Mouse (Mus musculus): ENCODE measurements around the gene Samd11. TPM values are rescaled to one million over a fixed set of nuclear protein-coding genes. Genes with fewer than 3 reads are reported as not detected.

Gene Samd11
- polyA plus RNA-seq, 1 experiment, result 3.8 TPM

GRCm38 (mm10) chr4:156216196-156216595 is 39.3 kb downstream of the Samd11 start:
- no peak for DNase-seq (ENCODE audit: extremely low spot score in 1 of 2, low spot score in 1 of 2)

GRCm38 (mm10) chr4:156215649-156216048 is 39.8 kb downstream of the Samd11 start, which contains the start of gene Perm1:
Perm1 (plus strand) TSS chr4:156215868.
- DNase-seq (ENCODE audit: extremely low spot score in 1 of 2, low spot score in 1 of 2), result no peak

GRCm38 (mm10) chr4:156213134-156213533 is 42.3 kb downstream of the Samd11 start:
- DNase-seq (ENCODE audit: extremely low spot score in 1 of 2, low spot score in 1 of 2), result no peak

GRCm38 (mm10) chr4:156209963-156210635 is 45.4 kb downstream of the Samd11 start:
- DNase-seq (ENCODE audit: extremely low spot score in 1 of 2, low spot score in 1 of 2), result no peak

GRCm38 (mm10) chr4:156208872-156209271 is 46.6 kb downstream of the Samd11 start:
- no peak for DNase-seq (ENCODE audit: extremely low spot score in 1 of 2, low spot score in 1 of 2)

- DNase-seq (ENCODE audit: extremely low spot score in 1 of 2, low spot score in 1 of 2), result no peak
Observed at GRCm38 (mm10) chr4:156203413-156204131, 51.9 kb downstream of the Samd11 start.

GRCm38 (mm10) chr4:156203001-156203412 is 52.5 kb downstream of the Samd11 start, which contains the start of gene AW011738:
AW011738 (plus strand) TSS chr4:156203304.
- peak in 1 of 2 experiments; percentile 61 for DNase-seq (ENCODE audit: extremely low spot score in 1 of 2, low spot score in 1 of 2)

GRCm38 (mm10) chr4:156202462-156202893 is 53.0 kb downstream of the Samd11 start:
- DNase-seq (ENCODE audit: extremely low spot score in 1 of 2, low spot score in 1 of 2), result no peak

- DNase-seq (ENCODE audit: extremely low spot score in 1 of 2, low spot score in 1 of 2), result no peak
Observed at GRCm38 (mm10) chr4:156200623-156201475, 54.6 kb downstream of the Samd11 start, which contains the start of gene Isg15. Isg15 (minus strand) TSS chr4:156200818.

- DNase-seq (ENCODE audit: extremely low spot score in 1 of 2, low spot score in 1 of 2), result peak; percentile 74 to 75
Observed at GRCm38 (mm10) chr4:156197829-156198205, 57.6 kb downstream of the Samd11 start.

- no peak for DNase-seq (ENCODE audit: extremely low spot score in 1 of 2, low spot score in 1 of 2)
Observed at GRCm38 (mm10) chr4:156197131-156197828, 58.2 kb downstream of the Samd11 start, which contains the start of gene Agrn. Agrn (minus strand) TSS chr4:156197488.

Other genes starting within 250 kb of the Samd11 start
- gene Tnfrsf4, start 241.8 kb downstream of the Samd11 start, polyA plus RNA-seq (2012; rRNA removed), result 3.6 and 5.9 TPM in 2 replicates
- gene Tnfrsf18, start 229.5 kb downstream of the Samd11 start, polyA plus RNA-seq (2012; rRNA removed), result 0.22 and 0.27 TPM in 2 replicates
- 0.04 and 0.06 TPM in 2 replicates for gene Ttll10, start 196.2 kb downstream of the Samd11 start, polyA plus RNA-seq (2012; rRNA removed)
- gene 9430015G10Rik, start 145.7 kb downstream of the Samd11 start, polyA plus RNA-seq (2012; rRNA removed), result 34.8 and 38.7 TPM in 2 replicates
- gene Rnf223, start 125.1 kb downstream of the Samd11 start, polyA plus RNA-seq (2012; rRNA removed), result 1.5 and 2.5 TPM in 2 replicates
- 198 and 200 TPM in 2 replicates for gene Agrn, start 58.2 kb downstream of the Samd11 start, polyA plus RNA-seq (2012; rRNA removed)
- 8.9 and 10.4 TPM in 2 replicates for gene Isg15, start 54.8 kb downstream of the Samd11 start, polyA plus RNA-seq (2012; rRNA removed)
- gene AW011738, start 52.4 kb downstream of the Samd11 start, polyA plus RNA-seq (2012; rRNA removed), result 5.2 and 5.4 TPM in 2 replicates
- 0.92 and 0.96 TPM in 2 replicates for gene Perm1, start 39.8 kb downstream of the Samd11 start, polyA plus RNA-seq (2012; rRNA removed)
- 79.0 and 85.8 TPM in 2 replicates for gene Plekhn1, start 20.8 kb downstream of the Samd11 start, polyA plus RNA-seq (2012; rRNA removed)
- 93.4 and 96.7 TPM in 2 replicates for gene Noc2l, start 19.6 kb downstream of the Samd11 start, polyA plus RNA-seq (2012; rRNA removed)
- not detected in 2 replicates for gene Vmn2r-ps159, start 75.4 kb upstream of the Samd11 start, polyA plus RNA-seq (2012; rRNA removed)

All from frontal cortex, adult 2 months (tissue).